Mouse (Mus musculus) skeletal muscle tissue, adult 2 months (tissue): ENCODE measurements around the gene Osbpl5.

Experiments used
- DNase-seq: peaks from one replicate; pipeline ENCODE4 v3.0.0-alpha.2; 2012; ENCODE audit warnings: low read depth, low spot score

Osbpl5 gene

DNA sequence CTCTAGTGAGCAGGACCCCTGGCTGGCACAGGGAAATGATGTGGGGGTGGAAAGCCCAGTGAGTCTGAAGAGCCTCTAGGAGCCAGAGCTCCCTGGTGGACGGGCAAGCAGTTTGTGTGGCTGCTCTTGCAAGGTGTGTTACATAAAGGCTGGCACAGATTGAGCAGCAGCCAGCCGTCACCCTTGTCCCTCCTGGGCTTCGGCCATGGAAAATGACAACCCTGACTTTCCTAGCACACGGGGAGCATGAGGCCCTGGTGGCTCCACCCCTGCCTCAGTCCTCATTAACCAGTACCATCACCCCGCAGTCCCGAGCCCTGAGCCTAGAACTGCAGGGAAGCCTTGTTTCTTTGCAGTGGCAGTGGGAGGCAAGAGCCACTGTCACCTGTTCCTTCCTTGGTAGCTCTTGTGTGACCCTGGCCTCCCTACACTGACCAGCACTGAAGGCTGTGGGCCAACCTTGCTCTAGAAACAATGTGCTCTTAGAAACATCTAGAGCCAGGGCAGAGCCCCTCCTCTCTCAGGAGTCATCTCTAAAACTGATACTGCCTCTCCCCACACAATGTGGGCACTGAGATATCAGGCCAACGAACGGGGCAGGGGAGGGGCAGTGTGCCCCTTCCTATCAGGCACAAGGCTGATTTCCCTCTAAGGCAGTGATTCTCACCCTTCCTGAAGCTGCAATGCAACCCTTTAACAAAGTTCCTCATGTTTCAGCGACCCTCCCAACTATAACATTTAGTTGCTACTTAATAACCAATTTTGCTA lies 1.2 kb downstream of the Osbpl5 start:
- no peak for DNase-seq

DNA sequence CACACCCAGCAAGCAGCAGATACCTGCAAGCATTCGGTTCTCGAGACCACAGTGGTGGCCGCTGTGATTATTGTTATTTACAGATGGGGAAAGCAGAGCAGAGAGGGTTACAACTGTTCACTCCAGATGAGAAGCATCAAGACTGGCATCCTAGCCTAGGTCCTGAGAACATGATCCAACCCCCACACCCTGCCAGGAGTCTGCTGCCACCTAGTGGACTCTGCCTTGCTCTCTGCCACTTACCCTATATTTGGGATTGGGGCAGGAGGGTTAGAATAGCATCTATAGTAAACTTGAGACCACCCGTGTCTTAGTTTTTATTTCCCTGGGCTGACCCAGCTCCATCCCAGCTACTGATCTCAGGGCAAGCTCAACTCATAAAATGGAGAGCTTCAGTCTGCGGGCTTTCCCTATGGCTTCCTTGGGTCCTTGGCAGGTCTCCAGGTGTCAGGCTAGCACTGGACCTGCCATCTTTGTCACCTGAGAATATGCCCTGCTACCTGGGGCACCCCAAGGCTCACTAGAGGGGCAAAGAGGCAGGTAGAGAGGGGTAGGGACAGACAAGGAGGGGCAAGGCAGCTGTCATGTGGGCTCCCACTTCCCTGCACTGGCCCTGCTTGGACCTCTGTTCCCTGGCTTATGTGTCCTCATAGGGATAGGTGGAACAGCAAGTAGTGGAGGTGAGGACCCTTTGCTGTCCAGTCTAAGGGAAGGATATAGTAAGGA lies 2.6 kb downstream of the Osbpl5 start:
- peak; percentile 51 for DNase-seq

DNA sequence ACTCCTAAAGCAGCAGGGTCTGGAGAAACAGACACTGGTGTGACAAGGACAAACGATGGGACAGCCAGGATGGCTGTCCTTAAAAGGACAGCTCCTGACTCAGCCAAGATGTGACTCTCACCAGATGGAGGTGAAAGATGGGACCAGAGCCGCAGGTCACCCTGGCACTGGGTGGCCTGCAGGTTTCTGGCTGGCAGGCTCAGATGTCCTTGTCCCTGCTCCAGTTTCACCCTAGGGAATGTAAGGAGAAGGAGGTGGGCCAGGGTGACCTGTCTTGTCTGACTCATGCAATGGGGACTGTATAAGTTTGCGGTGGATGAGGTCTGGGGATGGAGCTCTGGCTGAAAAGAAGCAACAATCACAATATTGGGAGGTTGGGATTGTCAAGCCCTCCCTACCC lies 4.2 kb downstream of the Osbpl5 start:
- no peak for DNase-seq

DNA sequence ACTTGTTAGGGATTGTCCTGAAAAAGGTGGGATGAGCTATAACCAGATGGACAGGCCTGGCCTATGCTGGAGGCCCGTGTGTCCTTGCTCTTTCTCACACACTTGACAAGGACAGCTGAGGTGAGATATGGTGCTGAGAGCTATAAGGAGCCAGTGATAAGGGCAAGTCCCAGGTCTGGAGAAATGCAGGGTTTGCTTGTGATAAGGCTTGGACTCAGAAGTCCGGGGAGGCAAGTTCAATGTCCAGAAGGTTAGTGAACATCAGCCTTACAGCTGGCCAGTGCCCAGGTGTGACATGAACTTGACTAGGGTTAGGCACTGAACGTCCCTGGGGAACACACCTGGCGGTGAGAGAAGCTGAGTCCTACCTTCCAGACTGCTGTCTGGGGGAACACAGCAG lies 4.7 kb downstream of the Osbpl5 start:
- no peak for DNase-seq

DNA sequence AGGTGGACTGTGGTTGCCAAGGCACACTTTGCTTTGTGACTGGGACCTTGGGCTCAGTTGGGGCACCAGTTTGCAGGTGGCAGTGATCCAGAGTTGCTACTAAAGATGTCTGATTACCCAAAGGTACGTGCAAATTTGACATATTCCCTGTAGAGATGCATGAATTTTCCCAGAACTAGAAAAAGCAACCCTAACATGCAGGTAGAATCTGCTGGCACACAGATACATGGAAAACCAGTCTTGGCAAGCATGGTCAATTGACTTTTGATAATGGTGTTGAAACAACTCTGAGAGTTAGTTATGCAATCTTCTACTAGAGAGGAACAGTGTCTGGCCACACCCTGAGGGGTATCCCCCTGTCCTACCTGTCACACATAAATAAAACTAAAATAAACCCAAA lies 5.4 kb downstream of the Osbpl5 start:
- DNase-seq: no peak

DNA sequence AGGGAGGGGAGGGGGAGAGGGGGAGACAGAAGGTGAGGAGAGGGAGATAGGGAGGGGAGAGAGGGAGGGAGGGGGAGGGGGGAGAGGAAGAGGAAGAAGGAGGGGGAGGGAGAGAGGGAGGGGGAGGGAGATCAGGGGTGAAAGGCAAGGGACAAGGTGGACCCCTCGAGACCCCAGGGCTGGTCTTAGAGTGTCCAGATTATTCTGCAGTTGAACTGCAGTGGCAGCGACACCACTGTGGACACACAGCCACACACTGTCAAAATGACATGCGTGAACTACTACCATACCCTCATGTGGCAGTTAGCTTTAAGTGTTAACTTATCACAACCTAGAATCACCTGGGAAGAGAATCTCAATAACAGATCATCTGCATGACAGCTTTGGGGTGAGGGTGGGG lies 7.7 kb downstream of the Osbpl5 start:
- DNase-seq: no peak

DNA sequence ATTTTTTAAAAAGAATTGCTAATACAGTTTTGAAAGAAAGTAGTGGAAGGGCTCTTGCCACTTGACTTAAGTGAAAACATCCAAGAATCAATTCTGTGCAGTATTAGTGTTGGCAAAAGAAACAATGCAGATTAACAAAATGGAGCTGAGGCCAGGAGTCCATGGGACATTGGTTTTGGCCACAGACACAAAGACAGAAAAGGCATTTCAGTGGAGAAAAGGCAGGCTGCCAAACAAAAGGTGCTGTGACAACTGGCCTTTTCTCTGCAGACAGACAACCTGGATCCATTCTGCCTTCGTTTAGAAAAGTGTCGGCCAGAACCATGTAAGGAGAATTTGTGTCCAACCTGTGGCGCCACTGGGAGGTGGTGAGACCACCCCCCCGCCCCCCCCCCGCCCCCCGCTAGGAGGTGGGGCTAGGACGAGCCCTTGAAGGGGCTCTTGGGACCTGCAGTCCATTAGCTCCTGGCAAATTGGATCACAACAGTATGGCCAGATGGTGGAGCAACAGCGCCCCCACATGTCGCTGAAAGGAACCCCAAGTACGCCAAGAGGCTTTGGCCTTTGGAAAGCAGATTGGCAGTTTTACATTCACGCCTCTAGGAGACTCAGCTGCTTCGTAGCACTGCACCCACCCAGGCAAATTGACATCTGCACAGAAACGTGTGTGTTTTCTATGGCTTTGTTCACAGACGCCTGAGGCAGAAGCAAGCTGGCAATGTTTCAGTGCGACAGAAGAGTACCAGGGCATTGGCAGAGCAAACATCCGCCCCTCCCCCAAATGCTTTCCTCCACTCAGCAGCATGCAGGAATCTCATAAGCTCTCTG lies 8.5 kb downstream of the Osbpl5 start:
- DNase-seq: peak; percentile 82

DNA sequence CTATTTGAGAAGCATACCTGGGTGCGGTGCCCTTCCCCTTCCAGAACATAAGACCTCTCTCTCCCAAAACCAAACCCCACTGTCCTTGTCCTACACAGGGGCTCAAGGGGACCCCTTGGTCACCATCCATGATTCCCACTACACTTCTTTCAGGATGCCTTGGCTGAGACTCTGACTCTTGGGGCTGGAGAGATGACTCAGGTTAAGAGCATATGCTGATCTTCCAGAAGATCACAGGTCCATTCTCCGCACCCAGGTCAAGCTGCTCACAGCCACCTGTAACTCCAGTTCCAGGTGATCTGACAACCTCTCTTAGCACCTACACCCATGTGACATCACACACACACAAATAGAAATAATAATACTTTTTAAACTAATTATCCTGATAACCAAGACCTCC lies 16.1 kb downstream of the Osbpl5 start:
- DNase-seq: no peak

DNA sequence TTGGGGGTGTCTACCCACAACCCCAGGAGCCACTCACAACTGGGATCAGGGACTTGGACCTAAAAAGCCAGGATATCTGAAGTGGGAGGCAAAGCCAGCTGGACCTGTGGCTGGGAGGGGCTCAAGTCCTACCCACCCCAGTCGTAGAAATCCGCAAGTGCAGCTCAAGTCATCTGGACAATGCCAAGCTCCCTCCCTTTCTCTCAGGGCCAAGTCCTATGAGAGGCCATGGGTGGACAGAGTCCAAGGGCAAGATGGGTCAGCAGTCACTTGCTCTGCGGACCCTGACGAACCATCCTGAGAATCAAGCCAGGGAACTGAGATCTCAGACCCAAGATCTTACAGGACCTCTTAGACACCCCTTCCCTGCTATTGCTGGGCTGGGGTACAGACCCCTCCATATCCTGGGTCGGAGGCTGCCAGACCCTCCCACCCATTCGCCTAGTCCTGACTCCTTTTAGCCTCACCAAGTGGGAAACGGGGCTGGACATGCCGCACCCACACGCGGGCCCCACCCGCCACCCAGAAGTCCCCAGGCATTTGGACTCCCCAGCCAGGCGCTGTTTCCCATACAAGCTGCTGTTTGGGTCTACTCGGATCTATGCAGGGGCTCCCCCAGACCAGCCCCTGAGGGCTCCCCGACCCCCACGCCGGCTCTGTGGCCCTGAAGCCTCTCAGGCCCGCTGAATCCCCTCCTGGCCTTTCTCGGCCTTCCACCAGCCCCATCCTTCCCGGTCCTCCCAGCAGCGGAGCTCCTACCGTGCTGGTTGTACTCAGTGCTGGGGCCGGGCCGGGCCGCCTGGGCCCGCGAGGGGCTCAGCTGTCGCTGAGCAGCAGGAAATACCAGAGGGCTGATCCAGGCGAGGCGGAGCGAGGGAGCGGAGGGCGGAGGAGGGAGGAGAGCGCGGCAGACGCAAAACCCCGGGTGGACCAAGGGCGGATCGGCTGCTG lies 17.0 kb downstream of the Osbpl5 start:
- peak; percentile 74 for DNase-seq

DNA sequence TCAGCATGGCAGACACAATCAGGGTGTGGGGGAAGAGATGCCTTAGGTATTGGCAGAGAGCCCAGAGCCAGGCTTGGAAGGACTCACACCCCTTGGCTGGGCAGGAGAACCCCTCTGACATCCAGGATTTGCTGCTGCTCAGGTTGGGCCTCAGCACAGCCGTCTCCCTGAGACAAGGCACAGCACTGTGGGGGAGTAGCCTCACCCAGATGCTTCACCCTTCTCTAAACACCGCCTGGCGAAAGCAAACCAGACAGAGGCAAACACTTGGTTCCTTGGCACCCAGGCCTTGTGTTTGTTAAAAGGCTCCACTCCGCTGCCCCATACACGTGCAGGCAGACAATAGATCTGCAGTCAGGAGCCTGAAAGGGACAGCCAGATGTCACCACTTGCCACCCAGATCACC lies 18.2 kb downstream of the Osbpl5 start:
- DNase-seq: no peak

DNA sequence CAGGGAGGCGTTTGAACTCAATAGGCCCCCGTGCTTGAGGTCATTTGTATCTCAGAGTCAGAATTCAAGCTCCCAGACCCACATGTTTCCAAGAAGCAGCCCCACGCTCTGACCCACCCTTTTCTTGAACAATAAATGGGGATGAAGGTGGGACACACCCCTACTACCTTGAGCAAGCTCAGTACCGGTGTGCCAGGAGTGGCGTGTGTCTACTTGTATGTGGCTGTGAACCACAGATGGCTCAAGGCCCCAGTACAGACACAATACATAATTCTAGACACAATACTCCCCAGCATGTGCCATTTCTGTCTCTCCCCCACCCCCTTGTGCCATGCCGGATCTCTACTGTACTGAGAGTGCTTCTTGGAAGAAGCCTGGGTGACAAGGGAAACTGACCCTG lies 18.6 kb downstream of the Osbpl5 start:
- no peak for DNase-seq

DNA sequence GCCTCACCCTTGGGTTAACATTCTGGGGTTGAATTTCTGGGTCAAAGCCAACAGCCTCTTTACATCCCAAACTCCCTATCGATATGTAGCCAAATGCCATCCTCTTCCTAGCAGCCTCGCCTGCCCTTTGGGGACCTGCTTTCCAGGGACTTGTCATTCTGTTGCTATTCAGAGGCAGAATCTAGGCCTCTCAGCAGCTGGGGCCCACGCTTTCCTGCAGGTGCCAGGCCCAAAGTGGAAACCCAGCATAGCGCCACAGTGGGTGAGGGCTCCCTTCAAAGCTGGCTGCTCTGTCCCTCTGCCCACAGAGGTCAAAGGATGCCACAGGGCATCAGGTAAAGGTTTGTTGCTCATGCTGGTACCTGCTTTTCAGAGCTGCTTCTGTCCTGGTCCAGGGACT lies 23.0 kb downstream of the Osbpl5 start:
- no peak for DNase-seq

DNA sequence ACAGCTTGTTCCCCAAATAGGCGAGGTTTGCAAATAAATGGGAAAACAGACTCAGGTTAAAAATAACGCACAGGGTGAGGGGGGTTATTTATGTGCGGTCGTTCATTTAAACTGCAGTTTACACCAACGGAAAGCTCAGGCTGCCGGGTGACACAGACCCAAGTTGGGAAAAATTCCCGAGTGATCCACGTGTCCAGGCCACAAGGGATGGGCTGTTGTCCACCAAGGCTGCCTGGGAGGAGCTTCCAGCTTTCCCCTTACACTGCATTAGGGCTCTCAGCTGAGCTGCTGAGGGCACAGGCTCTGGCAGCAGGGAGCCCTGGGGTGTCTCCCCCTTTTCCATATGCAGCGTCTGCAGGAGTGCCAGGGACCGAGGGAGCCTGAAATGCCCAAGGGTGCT lies 26.9 kb downstream of the Osbpl5 start:
- DNase-seq: peak; percentile 31

DNA sequence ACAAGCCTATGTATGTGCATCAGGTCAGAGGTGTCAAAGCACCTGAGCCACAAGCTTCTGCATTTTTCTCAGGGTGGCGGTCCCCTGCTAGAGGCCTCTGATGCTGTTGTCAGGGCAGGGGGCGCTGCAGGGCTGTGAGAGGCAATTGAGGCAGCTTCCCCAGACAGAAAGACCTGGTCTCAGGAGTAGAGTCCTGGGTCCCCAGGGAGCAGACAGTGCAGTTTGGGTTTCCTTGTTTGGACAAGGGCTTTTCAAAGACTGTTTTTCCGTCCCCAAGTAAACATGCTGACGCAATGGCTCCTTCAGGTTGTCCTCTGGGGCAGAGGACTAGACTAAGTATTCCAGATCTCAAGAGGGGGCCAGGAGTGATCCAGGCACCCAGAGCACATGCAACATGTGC lies 30.4 kb downstream of the Osbpl5 start:
- no peak for DNase-seq

DNA sequence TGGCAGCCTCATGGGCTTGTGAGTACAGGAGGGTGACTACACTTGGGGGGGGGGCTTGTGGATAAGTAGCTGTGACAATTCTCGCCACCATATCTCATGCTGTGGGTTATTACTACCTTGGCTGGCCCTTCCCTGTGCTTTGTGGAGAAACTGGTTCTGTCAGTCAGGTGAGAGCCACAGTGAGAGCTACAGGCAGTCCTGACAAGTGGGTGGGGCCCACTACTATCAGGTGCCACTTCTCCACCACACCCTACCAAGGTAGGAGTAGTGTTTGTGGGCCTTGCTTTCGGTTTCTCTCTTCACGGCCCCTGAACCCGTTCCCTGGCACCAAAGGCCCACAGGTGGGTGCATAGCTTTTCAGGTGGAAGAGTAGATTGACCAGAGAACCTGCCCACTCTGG lies 32.9 kb downstream of the Osbpl5 start:
- DNase-seq: no peak

DNA sequence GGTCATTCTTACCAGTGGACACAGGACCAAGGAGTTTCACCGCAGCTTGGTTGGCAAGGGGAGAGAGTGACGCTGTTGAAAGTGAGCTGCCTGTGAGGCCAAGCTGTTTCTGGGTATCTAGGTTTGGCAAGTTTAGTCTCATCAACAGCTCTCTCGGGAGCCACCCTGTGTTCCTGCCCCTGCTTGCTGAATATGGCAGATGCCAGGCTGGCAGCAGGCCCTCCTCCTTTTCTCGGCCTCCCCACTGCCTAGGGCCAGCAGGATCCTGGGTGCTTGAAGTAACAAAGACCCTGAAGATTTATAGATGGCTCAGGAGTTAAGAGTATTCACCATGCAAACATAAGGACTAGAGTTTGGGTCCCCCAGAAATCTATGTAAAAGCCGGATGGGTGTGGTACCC lies 34.1 kb downstream of the Osbpl5 start:
- peak; percentile 49 for DNase-seq

DNA sequence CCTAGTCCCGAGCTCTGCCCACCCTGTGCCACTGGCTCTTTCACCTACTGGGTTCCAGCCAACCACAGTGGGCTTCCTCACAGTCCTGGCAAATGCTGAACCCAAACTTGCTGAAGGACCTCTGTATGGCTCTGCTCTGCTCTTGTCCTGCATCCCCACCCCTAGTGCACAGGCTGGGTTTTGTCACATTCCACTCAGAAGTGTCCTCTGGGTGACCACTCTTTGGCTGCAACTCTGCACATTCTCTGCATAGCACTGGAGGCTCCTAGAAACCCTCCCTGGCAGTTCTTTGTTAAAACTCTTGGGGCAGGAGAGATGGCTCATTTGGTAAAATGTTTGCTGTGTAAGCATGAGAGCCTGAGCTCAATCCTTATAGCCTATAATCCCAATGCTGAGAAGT lies 39.0 kb downstream of the Osbpl5 start:
- DNase-seq: no peak

DNA sequence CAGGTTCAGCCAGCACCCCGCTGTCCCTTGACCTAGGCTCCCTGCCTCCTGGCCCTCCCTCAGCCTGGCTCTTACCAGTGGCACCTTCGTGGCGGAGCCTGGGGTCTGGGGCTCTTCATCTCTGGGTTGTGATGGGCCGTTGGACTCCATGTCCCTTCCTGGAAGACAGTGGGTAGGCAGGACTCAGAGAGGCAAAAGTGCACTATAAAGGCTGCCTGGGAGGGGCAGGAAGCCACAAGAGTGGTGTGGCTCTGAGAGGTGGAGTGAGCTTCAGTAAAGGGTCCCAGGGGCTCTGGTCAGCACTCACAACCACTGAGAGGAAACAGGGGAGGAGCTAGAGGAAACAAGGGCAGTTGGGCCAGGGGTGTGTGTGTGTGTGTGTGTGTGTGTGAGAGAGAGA lies 43.4 kb downstream of the Osbpl5 start:
- no peak for DNase-seq

DNA sequence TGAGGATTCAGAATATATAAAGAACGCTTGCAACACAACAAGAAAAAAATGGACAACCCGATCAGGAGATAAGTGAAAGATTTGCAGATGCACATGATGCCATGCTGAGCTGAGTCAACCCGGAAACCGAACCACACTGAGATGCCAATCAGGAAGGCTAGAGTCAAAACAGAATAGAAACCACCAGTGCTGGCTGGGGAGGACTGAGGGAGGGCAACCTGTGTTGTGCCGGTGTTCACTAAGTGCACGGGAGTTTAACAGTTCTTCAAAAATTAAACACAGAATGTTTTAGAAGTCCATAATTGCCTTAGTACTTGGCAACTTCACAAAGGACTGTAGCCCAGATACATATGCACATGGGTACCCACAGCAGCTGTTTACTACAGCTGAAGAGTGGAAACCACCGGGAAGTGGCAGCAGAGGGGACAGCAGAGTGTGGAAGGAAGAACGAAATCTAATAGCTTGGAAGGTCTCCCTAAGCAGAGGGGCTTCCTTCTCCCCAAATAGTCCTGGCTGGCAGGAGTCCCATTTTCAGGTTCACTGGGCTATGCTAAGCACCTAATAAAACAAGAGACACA lies 43.9 kb downstream of the Osbpl5 start:
- no peak for DNase-seq

DNA sequence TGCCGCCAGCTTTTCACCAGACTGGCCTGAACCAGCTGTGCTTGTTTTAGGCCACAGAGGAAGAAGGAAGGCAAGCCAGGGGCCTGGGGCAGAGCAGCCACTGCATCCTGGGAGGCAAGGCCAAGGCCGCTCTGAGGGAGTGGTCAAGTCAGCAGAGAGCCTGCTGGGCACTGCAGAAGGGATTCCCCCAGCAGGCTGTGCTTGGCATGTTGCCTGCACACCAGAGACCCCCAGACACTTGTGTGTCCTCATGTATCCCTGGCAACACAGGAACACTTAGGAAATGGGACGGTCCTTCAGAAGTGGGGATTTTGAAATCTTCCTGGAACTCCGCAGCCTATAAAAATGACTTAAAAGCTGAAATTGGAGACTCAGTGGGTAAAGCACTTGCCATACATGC lies 44.8 kb downstream of the Osbpl5 start:
- no peak for DNase-seq

DNA sequence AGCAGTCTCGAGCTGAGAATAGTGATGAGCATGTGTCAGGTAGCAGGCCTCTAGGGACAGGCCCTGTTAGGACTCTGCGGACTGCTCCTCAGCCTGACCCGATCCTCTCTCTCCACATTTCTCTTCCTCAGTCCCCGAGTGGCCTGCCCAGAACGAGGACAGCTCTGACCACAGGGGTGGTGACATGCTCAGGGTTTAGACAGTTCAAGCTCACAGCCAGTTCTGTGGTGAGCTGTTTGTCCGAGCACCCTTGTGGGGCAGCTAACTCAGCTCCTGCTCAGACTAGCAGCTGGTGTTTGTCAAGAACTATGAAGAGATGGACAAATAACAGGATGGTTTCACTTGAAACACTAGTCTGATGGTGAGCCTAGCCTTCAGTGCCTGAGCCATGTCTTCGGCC lies 45.4 kb downstream of the Osbpl5 start:
- no peak for DNase-seq
